Mouse (Mus musculus): Measurements from ENCODE around the gene Snx29. TPM values are rescaled to one million over a fixed set of nuclear protein-coding genes. Genes with fewer than 3 reads are reported as not detected.
A peak's percentile ranks its signal among the peaks of the same experiment; 100 is the strongest.
"Not testable (repeated sequence)": the region's sequence is repeated elsewhere in the genome, so short reads cannot be mapped to it uniquely, and the experiment has no call there.

Snx29 gene
- total RNA-seq, 2 experiments from 2014 or later: 23.8 to 24.9 TPM

GRCm38 (mm10) chr16:11423611-11424297, 101.0 kb downstream of the Snx29 start:
- DNase-seq (ENCODE audit: low spot score in 2 of 2): peak in 1 of 2 experiments; percentile 48
- not testable (repeated sequence) for H3K4me3 ChIP-seq
- H3K27ac ChIP-seq: peak overlapping the region; percentile 23; the same call in 1 of the 2 replicates
- TF ChIP-seq CTCF (conservative IDR thresholded peaks at IDR 0.05): peak; percentile 71

DNA sequence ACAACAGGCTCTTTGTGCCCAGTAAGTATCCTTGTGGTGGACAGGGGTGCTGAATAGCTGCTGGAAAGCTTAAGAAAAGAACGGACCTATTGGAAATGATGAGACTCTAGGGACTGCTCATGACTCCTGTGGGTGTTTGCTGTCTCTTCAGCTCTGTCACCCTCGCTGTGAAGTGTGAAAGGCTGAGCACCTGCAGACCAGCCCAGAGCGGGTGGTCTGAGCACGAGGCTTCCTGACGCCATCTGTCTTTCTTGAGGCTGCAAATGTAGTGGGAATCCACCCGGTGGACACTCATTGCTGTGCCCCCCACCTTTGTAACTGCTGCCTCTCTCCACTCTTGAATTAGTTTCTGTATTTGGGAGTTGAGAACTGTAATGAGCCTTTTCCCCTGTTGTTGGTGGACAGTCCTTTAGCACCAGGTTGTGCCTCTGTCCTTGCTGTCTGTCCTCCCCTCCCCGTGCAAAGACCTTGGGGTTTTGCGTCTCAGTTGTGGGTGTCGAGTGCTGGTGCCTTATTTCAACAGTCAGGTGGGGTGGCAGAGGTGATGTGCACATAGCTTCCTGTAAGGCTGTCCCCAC, 101.9 kb downstream of the Snx29 start:
- no peak for TF ChIP-seq CTCF (conservative IDR thresholded peaks at IDR 0.05)
- Histone ChIP-seq H3K27ac (peak overlapping the region; percentile 23; the same call in 1 of the 2 replicates), H3K4me3 (no peak overlapping the region)
- DNase-seq (ENCODE audit: low spot score in 2 of 2): no peak

GRCm38 (mm10) chr16:11425279-11425678, 102.6 kb downstream of the Snx29 start:
- Histone ChIP-seq H3K27ac (no peak overlapping the region), H3K4me3 (no peak overlapping the region)
- TF ChIP-seq CTCF (conservative IDR thresholded peaks at IDR 0.05): no peak
- no peak for DNase-seq (ENCODE audit: low spot score in 2 of 2)

DNA sequence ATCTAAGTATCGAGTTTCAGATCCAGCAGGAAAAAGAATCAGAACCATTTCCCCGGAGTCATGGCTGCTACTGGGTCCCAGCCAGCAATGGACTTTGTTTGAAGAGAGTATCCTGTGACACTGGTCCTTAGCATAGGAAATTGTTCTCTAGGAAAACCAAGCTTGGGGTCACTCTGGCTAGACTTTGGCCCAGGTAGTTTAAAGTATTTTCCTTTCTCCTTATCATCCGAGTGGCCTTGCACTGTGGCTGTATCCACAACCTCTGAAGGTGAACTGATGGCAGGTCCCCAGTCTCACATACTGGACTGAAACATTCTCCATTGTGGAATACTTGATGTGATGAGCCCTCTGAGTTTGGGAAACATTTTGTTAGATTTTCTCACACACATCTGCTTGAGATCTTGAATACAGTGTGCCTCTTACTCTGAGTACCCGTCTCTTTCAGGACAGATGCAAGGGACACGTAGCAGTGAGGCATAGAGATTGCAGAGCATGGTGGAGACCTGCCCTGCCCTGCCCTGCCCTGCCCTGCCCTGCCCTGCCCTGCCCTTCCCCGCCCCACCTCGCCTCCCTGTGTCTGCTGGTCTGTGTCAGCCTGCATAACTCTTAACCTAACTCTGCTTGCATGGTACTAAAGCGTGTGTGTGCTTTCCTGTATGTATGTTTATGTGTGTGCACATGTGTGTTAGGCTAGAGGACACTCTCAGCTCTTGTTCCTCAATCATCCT, 104.3 kb downstream of the Snx29 start:
- no peak overlapping the region for H3K27ac ChIP-seq
- H3K4me3 ChIP-seq: no peak overlapping the region
- no peak for TF ChIP-seq CTCF (conservative IDR thresholded peaks at IDR 0.05)
- no peak for DNase-seq (ENCODE audit: low spot score in 2 of 2)

- Histone ChIP-seq H3K4me3 (no peak overlapping the region), H3K27ac (peak overlapping the region; percentile 43)
- DNase-seq (ENCODE audit: low spot score in 2 of 2): no peak
- TF ChIP-seq CTCF (conservative IDR thresholded peaks at IDR 0.05): no peak
Measured at GRCm38 (mm10) chr16:11429784-11430183, 107.1 kb downstream of the Snx29 start.

DNA sequence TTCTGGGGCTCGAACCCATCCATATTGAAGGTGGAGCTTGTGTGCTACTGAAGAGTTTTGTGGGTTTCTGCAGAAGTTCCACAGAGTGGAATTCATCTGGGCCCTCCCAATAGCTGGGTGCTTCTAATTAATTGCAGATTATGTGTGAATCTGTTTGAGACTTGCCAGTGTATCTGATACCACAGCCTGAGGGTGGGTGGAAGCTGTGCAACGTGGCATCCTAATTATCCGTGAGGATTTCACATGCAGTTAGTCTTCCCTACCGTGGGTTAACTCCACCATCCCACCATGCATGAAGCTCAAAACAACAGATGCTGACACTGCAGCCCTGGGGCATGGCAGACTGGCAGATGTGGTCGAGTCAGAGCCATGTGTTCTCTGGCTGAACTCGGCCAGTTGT, 107.8 kb downstream of the Snx29 start:
- TF ChIP-seq CTCF (conservative IDR thresholded peaks at IDR 0.05): no peak
- Histone ChIP-seq H3K4me3 (no peak overlapping the region), H3K27ac (peak overlapping the region; percentile 43; the same call in 1 of the 2 replicates)
- DNase-seq (ENCODE audit: low spot score in 2 of 2): peak; percentile 31 to 39

GRCm38 (mm10) chr16:11433779-11434178, 111.1 kb downstream of the Snx29 start:
- Histone ChIP-seq H3K4me3 (no peak overlapping the region), H3K27ac (no peak overlapping the region)
- DNase-seq (ENCODE audit: low spot score in 2 of 2): no peak
- no peak for TF ChIP-seq CTCF (conservative IDR thresholded peaks at IDR 0.05)

GRCm38 (mm10) chr16:11437641-11438040, 114.9 kb downstream of the Snx29 start:
- no peak for DNase-seq (ENCODE audit: low spot score in 2 of 2)
- H3K4me3 ChIP-seq: no peak overlapping the region
- TF ChIP-seq CTCF (conservative IDR thresholded peaks at IDR 0.05): no peak
- H3K27ac ChIP-seq: no peak overlapping the region

DNA sequence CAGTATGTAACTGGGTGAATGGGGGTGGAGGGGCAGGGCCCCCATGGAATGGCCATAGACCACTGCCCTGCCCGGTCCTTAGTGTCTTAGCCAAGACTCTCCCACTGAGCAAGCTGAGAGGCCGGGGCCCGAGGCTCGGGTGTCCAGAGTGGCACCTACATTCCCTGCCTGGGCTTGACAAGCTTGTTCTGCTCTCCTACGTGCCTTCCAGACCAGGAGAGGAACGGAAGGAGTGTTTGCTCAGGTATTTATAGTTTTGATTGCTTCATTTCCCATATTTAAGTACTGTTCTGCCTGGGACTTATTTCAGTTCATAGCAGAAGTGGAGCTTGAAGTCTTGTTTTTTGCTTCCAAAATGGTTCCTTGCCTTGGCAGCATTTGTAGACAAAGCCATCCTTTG, 116.7 kb downstream of the Snx29 start:
- DNase-seq (ENCODE audit: low spot score in 2 of 2): no peak
- TF ChIP-seq CTCF (conservative IDR thresholded peaks at IDR 0.05): no peak
- Histone ChIP-seq H3K27ac (no peak overlapping the region), H3K4me3 (no peak overlapping the region)

DNA sequence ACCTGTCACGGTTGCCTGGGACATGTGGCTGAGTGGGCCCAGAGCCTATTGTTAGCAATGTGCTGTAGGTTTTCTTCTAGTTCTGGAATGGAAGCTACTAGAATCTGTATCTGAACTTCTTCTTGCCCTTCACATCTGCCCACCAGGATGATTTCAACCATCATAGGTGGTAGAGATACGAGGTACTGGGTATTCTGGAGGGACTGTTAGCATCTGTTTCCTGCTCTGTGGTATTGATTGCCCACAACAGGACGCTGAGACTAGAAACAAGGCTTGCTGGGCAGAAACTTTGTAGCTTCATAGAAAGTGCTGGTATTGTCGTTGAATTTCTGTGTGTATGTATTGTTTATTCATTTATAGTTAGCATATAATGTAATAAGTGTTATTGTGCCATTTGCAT, 118.9 kb downstream of the Snx29 start:
- TF ChIP-seq CTCF (conservative IDR thresholded peaks at IDR 0.05): no peak
- Histone ChIP-seq H3K4me3 (no peak overlapping the region), H3K27ac (no peak overlapping the region)
- DNase-seq (ENCODE audit: low spot score in 2 of 2): no peak

DNA sequence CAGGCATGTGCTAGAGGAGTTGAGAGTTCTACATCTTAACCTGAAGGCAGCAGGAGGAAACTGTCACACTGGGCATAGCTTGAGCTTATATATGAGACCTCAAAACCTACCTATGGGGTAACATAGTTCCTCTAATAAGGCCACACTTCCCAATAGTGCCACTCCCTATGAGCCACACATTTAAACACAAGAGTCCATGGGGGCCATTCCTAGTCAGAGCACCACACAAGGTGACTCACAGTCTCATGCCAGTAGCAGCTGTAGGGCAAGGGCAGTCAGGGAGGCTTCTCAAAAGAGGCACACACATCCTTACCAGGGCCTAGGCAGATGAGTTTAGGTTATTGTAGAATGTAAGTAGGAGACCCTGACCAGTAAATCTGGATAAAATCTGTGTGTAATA, 119.8 kb downstream of the Snx29 start:
- TF ChIP-seq CTCF (conservative IDR thresholded peaks at IDR 0.05): no peak
- Histone ChIP-seq H3K4me3 (no peak overlapping the region), H3K27ac (peak overlapping the region; percentile 52; the same call in 1 of the 2 replicates)
- DNase-seq (ENCODE audit: low spot score in 2 of 2): no peak

- Histone ChIP-seq H3K27ac (no peak overlapping the region), H3K4me3 (no peak overlapping the region)
- no peak for TF ChIP-seq CTCF (conservative IDR thresholded peaks at IDR 0.05)
- no peak for DNase-seq (ENCODE audit: low spot score in 2 of 2)
Measured at GRCm38 (mm10) chr16:11444626-11445025, 121.9 kb downstream of the Snx29 start.

DNA sequence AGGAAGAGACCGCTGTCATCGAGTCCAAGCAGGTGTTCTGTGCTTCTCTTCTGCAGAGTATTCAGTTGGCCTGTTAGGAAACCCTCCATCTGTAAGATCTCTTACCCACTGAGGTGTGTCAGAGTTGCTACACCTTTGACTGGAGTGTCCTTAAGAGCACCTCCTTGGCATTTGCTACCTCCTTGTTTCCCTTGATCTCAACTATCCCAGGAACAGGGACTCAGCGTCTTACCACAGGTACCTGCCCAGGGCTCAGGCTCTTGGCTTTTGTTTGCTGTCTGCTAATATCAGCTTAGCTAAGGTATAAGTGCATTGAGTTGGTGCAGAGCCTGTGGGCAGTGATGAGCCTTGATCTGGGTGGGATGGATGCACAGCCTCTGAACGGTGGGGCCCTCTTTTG, 124.3 kb downstream of the Snx29 start:
- H3K4me3 ChIP-seq: no peak overlapping the region
- TF ChIP-seq CTCF (conservative IDR thresholded peaks at IDR 0.05): no peak
- H3K27ac ChIP-seq: no peak overlapping the region
- DNase-seq (ENCODE audit: low spot score in 2 of 2): no peak

Measured in layer of hippocampus, adult 2 months (tissue).